Mouse (Mus musculus): ENCODE measurements around the gene Gm42791. TPM values are rescaled to one million over a fixed set of nuclear protein-coding genes. Genes with fewer than 3 reads are reported as not detected.
A peak's percentile ranks its signal among the peaks of the same experiment; 100 is the strongest.

Gm42791 gene
- polyA plus RNA-seq, 1 experiment from 2014 or later, result 2.1 TPM

DNA sequence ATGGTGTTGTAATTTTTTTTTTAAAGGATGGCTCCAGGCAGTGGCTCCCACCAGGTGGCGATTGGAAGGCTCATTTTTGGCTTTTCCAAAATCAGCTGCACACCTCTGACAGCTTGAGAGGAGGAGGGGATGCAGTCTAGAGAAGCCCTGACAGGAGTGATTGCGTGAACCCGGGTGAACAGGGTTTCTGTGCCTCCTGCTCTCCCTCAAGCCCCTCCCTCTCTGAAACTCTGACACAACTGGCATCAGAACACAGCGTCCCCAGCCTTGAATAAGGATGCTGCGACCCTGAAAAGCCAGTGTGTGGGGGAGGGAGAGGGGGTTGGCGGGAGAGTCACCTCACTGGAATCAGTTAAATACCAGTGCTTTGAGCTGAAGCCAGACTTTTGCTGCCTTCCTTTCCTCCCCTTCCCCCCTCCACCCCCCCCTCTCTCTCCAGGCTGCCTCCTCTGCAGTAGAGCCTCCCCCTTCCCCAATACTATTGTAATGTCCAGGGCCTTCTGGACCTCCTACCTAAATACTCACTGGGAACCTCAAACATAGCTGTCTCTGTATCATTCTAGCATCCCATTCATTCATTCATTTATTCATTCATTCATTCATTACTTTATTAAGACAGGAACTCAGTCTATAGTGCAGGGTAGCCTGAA, 21.8 kb downstream of the Gm42791 start:
- Histone ChIP-seq H3K4me2 (0 out of 2 replicates have a peak overlapping the region, but pooled peaks have one; percentile 7), H3K27me3 (no peaks in the 10 kb centered on the region), H3K27ac (replicated peaks) (no peak overlapping the region), H3K9ac (no peak overlapping the region), H3K4me1 (replicated peaks) (peaks cover 11% of the 10 kb centered on the region), H3K9me3 (no peaks in the 10 kb centered on the region), H3K36me3 (no peaks in the 10 kb centered on the region), H3K4me3 (no peak overlapping the region)
- peak; percentile 48; the same call in 1 of the 2 replicates for ATAC-seq (ENCODE audit: low FRiP score, low read depth)
- 9% methylated on average over 6 of the region's 6 CpGs for WGBS

DNA sequence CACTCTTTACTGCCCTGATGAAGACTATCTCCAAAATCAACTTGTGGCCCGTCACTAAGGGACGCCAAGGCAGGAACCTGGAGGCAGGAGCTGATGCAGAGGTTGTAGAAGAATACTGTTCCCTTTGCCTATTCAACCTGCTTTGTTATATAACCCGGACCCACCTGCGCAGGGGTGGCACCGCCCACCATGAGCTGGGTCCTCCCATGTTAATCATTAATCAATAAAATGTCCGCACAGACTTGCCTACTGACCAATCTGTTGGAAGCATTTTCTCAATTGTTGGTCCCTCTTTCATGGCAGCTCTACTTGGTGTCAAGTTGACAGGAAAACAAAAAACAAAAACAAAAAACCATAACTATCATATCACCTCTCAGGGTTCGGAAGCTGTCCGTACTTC, 22.8 kb downstream of the Gm42791 start:
- Histone ChIP-seq H3K4me3 (no peak overlapping the region), H3K36me3 (no peaks in the 10 kb centered on the region), H3K27ac (replicated peaks) (no peak overlapping the region), H3K4me2 (no peak overlapping the region), H3K9ac (no peak overlapping the region), H3K27me3 (no peaks in the 10 kb centered on the region), H3K4me1 (replicated peaks) (peaks cover 11% of the 10 kb centered on the region; the same call in 1 of the 2 replicates), H3K9me3 (no peaks in the 10 kb centered on the region)
- no peak for ATAC-seq (ENCODE audit: low FRiP score, low read depth)
- 87% methylated on average over 8 of the region's 8 CpGs for WGBS

DNA sequence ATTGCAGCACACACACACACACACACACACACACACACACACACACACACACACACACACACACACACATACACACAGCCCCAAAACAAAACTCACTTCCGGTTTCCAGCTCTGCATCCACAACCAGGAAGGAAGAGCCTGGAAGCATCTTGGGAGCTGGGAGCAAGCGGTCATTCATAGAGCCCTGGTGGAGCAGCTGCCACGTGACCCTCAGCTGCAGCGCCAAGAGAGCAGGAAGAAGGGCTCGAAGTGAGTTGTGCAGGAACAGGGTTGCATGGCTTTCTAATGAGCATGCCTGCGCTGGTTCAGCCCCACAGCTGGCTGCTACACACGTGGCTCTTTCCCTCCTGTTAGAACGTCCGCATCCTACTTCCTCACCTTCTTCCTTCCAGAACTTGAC, 25.3 kb downstream of the Gm42791 start:
- H3K9me3 ChIP-seq, result no peaks in the 10 kb centered on the region
- H3K9ac ChIP-seq, result no peak overlapping the region
- peaks cover 27% of the 10 kb centered on the region for H3K4me1 ChIP-seq (replicated peaks)
- no peak overlapping the region for H3K27ac ChIP-seq (replicated peaks)
- no peak overlapping the region for H3K4me2 ChIP-seq
- H3K36me3 ChIP-seq, result no peaks in the 10 kb centered on the region
- WGBS, result 50% methylated on average over 9 of the region's 9 CpGs
- H3K27me3 ChIP-seq, result no peaks in the 10 kb centered on the region
- no peak for ATAC-seq (ENCODE audit: low FRiP score, low read depth)
- H3K4me3 ChIP-seq, result no peak overlapping the region

DNA sequence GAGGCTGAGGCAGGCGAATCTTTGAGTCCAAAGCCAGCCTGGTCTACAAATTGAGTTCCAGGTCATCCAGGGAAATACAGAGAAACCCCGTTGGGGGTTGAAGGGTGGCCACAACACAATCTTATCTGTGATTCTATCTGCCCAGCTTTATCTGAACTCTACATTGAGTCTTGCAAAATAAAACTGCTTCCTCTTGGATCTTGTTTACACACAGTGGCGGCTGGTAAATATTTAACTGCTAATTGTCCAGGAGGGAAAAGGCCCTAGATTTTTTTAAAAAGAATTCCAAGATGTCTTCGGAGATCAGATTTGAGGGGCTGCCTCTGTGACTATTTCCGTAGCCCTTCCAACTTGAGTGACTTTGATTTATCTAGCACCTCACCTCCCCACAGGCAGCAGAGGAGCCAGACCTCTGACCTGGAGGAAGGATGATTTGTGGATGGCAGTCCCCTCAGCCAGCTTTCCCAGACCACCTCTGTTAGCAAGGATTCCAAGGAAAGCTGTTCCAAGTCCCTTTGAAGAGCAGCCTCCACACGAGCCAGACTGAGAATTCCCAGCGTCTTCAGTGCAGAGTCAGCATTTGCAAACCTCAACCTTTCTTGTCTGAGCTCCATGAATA, 25.9 kb downstream of the Gm42791 start:
- 67% methylated on average over 7 of the region's 7 CpGs for WGBS
- H3K4me1 ChIP-seq (replicated peaks), result peaks cover 27% of the 10 kb centered on the region

DNA sequence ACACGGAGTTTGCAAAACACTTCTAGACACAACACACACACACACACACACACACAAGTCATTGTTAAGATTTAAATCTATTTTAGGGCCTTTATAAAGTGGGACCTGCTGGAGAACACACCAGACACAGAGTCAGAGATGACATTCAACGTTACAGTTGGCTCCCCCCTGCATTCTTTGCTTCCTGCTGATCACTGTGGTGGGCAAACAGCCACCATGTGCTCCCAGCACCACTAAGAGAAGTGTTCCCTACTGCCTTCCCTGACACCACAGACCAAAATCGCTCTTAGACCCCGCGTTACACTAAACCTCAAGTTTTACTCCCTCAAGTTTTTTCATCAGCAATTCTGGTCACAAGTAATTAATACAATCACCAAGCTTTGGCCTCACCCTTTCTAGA, 26.8 kb downstream of the Gm42791 start:
- Histone ChIP-seq H3K36me3 (no peaks in the 10 kb centered on the region), H3K4me1 (replicated peaks) (peaks cover 24% of the 10 kb centered on the region), H3K4me3 (no peak overlapping the region), H3K27ac (replicated peaks) (no peak overlapping the region), H3K4me2 (no peak overlapping the region), H3K9ac (no peak overlapping the region), H3K9me3 (no peaks in the 10 kb centered on the region), H3K27me3 (no peaks in the 10 kb centered on the region)
- 73% methylated on average over 5 of the region's 5 CpGs for WGBS
- no peak for ATAC-seq (ENCODE audit: low FRiP score, low read depth)

More for the DNA sequence above, 25.9 kb downstream of the Gm42791 start:
- H3K27me3 ChIP-seq, result no peaks in the 10 kb centered on the region
- no peaks in the 10 kb centered on the region for H3K36me3 ChIP-seq
- no peak overlapping the region for H3K4me3 ChIP-seq
- no peak for ATAC-seq (ENCODE audit: low FRiP score, low read depth)
- H3K9ac ChIP-seq, result no peak overlapping the region
- H3K4me2 ChIP-seq, result no peak overlapping the region
- H3K9me3 ChIP-seq, result no peaks in the 10 kb centered on the region
- 0 out of 2 replicates have a peak overlapping the region, but pooled peaks have one; percentile 19 for H3K27ac ChIP-seq (replicated peaks)

DNA sequence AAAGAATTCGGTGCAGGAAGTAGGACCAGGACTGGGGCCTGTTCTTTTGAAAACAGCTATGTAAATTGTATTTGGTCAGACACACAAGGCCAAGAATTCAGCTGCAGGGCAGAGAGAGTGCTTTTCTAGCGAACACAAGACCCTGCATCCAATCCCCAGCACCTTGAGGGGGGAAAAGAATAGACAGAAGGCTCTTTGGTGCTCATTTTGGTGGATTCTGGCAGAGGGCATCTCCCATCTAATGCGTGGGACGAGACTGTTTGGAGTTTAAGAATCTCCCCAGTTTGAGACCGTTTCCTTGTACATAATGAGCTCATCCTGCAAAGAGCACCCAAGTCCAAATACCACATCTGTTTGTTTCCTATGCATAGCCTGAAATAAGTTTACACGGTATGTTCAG, 28.6 kb downstream of the Gm42791 start:
- ATAC-seq (ENCODE audit: low FRiP score, low read depth), result no peak
- H3K27ac ChIP-seq (replicated peaks), result peak overlapping the region; percentile 59
- H3K9me3 ChIP-seq, result no peaks in the 10 kb centered on the region
- H3K27me3 ChIP-seq, result no peaks in the 10 kb centered on the region
- no peak overlapping the region for H3K4me2 ChIP-seq
- H3K4me3 ChIP-seq, result no peak overlapping the region
- H3K4me1 ChIP-seq (replicated peaks), result peaks cover 20% of the 10 kb centered on the region
- no peaks in the 10 kb centered on the region for H3K36me3 ChIP-seq
- WGBS, result 62% methylated on average over 6 of the region's 6 CpGs
- no peak overlapping the region for H3K9ac ChIP-seq

DNA sequence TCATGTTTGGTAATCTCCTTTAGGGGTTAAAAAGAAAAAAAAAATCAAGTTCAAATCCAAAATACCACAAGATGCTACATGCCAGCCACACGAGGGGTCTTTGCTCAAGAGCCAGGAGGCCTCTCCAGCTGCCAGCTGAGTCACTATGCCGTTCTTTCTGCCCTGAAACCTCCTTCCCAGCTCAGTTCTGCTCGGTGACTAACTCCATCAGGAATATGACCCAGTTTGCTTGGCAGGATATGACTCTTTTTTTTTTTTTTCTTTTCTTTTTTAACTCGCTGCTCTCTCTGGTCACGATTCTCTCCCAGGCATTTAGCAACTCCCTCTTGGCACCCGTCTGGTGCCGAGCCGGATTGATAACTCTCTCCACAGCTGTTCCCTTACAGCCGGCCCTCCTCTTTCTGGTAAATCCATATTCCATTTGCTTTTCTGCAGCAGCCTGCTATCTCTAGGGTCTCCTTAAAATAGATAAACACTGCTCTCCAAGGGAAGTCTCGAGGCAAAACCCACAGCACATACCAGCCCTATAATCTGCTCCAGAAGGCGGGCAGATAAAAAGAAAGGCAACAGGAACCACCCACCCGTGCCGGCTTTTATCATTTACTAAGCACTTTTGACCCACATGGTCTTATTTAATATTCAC, 29.1 kb downstream of the Gm42791 start:
- WGBS, result 18% methylated on average over 13 of the region's 13 CpGs
- no peak overlapping the region for H3K9ac ChIP-seq
- no peaks in the 10 kb centered on the region for H3K9me3 ChIP-seq
- no peaks in the 10 kb centered on the region for H3K27me3 ChIP-seq
- no peaks in the 10 kb centered on the region for H3K36me3 ChIP-seq
- ATAC-seq (ENCODE audit: low FRiP score, low read depth), result no peak
- H3K4me1 ChIP-seq (replicated peaks), result peaks cover 20% of the 10 kb centered on the region
- no peak overlapping the region for H3K4me2 ChIP-seq
- peak overlapping the region; percentile 59 for H3K27ac ChIP-seq (replicated peaks)
- no peak overlapping the region for H3K4me3 ChIP-seq

DNA sequence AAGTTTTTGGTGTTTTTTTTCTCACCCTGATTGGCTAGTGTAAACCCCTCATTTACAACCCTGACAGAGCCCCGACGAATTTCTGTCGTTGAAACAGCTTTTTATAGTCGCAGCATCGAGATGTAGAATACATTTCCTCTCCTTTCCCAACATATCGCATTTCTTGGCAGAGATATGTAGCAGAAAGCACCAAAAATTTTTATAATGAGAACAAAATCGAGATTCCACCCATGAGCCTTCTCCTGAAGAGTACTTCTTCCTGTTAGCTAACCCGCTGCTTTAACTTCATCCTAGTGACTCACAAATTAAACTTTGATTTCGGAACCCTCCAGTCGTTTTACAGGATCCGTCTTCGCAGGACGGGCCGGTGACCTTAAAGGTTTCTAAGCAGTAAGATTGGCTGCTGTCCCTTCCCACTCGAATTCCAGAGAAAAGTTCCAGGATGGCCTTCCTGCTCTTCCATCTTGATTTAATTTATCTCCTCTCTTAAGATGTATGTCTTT, 29.8 kb downstream of the Gm42791 start:
- Histone ChIP-seq H3K27ac (replicated peaks) (peak overlapping the region; percentile 12; the same call in 1 of the 2 replicates), H3K4me1 (replicated peaks) (peaks cover 20% of the 10 kb centered on the region), H3K9ac (no peak overlapping the region), H3K27me3 (no peaks in the 10 kb centered on the region), H3K36me3 (no peaks in the 10 kb centered on the region), H3K9me3 (no peaks in the 10 kb centered on the region), H3K4me3 (no peak overlapping the region), H3K4me2 (no peak overlapping the region)
- ATAC-seq (ENCODE audit: low FRiP score, low read depth), result no peak
- WGBS, result 85% methylated on average over 15 of the region's 15 CpGs

DNA sequence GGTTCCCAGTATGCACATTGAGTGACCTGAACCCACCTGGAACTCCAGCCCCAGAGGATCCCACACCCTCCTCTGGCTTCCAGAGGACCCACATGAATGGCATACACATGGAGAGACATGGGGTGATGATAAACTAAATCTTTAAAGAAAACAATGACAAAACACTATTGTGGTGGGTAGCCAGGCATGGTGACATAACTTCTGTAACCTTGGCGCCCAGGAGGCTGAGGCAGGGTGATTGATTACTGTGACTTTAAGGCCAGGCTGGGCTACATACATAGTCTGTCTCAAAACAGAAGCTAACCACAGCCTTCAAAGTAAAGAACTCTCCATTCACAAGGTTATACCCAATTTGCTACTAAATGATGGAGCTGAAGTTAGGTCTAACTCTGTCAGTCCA, 30.7 kb downstream of the Gm42791 start:
- no peaks in the 10 kb centered on the region for H3K36me3 ChIP-seq
- H3K4me3 ChIP-seq, result no peak overlapping the region
- no peak overlapping the region for H3K9ac ChIP-seq
- 75% methylated on average over 1 of the region's 1 CpGs for WGBS
- no peak overlapping the region for H3K27ac ChIP-seq (replicated peaks)
- H3K4me2 ChIP-seq, result no peak overlapping the region
- H3K9me3 ChIP-seq, result no peaks in the 10 kb centered on the region
- no peaks in the 10 kb centered on the region for H3K27me3 ChIP-seq
- no peak for ATAC-seq (ENCODE audit: low FRiP score, low read depth)
- peaks cover 25% of the 10 kb centered on the region for H3K4me1 ChIP-seq (replicated peaks)

DNA sequence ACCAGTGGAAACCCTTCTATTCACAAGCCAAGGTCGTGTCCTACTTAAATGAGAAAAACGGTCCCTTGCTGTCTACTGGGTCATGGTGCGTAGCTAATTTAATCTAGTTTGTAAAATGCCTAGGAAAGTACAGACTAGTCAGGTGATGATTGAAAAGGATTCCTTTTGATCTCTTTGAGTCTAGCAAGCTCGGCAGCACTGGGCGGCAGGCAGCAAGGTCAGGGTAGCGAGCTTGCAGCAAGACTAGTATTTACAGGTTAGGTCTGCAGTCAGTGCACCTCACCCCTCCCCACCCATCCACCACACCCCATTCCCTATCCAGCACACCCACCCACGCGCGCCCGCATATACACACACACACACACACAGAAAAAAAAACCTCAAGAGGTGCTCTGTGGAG, 34.7 kb downstream of the Gm42791 start:
- Histone ChIP-seq H3K27me3 (no peaks in the 10 kb centered on the region), H3K9ac (no peak overlapping the region), H3K4me1 (replicated peaks) (peaks cover 17% of the 10 kb centered on the region), H3K9me3 (no peaks in the 10 kb centered on the region), H3K4me3 (no peak overlapping the region), H3K4me2 (peak overlapping the region; percentile 91), H3K27ac (replicated peaks) (no peak overlapping the region), H3K36me3 (no peaks in the 10 kb centered on the region)
- no peak for ATAC-seq (ENCODE audit: low FRiP score, low read depth)
- 57% methylated on average over 10 of the region's 10 CpGs for WGBS

DNA sequence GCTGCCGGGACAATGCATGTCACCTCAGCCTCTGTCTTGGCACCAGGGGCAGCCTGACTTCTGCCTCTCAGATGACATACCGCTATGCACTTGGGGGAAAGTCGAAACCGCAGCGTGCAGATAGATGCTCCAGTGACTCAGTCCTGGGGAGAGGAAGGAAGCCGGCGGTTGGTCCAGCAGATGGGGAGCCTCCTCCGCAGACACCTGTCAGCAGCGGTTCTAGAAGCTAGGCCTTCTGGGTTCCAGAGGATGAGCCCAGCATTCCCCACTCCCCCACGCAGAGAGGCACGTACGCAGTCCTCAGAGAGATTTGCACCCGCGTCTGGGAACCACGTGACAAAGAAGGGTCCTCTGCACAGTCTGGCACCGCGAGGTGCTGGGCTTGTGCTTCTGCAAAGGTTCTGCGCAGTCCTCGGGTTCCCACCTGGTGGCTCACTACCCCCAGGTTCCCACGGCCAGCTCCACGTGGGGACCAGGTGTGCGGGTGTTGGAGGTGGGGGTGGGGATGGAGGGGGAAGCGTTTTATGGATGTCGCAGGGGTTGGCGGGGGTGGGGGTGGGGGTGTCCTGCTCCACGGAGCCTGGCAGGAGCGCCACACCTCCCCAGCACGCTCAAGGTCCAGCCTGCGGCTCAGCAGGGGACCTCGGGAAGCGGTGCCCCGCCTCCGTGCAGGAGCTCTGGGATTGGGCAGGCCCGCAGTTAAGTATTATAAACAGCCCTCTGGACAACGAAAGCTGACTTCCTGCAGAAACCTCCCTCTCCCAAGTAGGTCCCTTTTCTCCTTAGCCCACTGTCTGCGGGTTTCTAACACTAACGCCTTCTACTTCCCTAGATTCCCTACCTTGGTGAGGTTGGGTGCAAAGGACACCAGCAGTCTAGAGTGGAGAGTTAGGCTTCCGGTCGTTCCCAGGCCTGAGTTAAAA, 35.6 kb downstream of the Gm42791 start:
- Histone ChIP-seq H3K9ac (peak overlapping the region; percentile 45), H3K9me3 (no peaks in the 10 kb centered on the region), H3K36me3 (no peaks in the 10 kb centered on the region), H3K27me3 (no peaks in the 10 kb centered on the region), H3K27ac (replicated peaks) (no peak overlapping the region), H3K4me1 (replicated peaks) (peaks cover 16% of the 10 kb centered on the region), H3K4me3 (peak overlapping the region; percentile 42), H3K4me2 (peak overlapping the region; percentile 91)
- WGBS, result 2% methylated on average over 39 of the region's 39 CpGs
- peak; percentile 66 for ATAC-seq (ENCODE audit: low FRiP score, low read depth)

Measured in hindbrain, embryonic 15.5 days (tissue).